Mouse (Mus musculus) intestine, postnatal 0 days (tissue): ENCODE results near the gene Myo10. TPM values are rescaled to one million over a fixed set of nuclear protein-coding genes. Genes with fewer than 3 reads are reported as not detected.

Experiments used
- ATAC-seq: fragments of 200-750 bp; cut with Nextera tagmentation; 2 replicates; pipeline ENCODE4 v1.8.0; 2017; ENCODE audit warnings: mild to moderate bottlenecking, moderate TSS enrichment, moderate library complexity
- H3K27ac ChIP-seq: fragments of 300-500 bp; sonication (generic); 2 replicates; pipeline ENCODE4 v1.5.1; 2014; ENCODE audit warnings: mild to moderate bottlenecking, low read depth, low read length, moderate library complexity
- H3K27me3 ChIP-seq: fragments of 300-500 bp; sonication (generic); replicated peaks from 2 replicates; pipeline ENCODE4 v1.6.1; 2014; ENCODE audit warnings: low read length, mixed read lengths; ENCODE audit not compliant: control insufficient read depth, insufficient read depth
- H3K36me3 ChIP-seq: fragments of 300-500 bp; sonication (generic); 2 replicates; pipeline ENCODE4 v1.6.1; 2014; ENCODE audit warnings: mild to moderate bottlenecking, moderate library complexity; ENCODE audit not compliant: control insufficient read depth, insufficient read depth
- H3K4me1 ChIP-seq: fragments of 300-500 bp; sonication (generic); replicated peaks from 2 replicates; pipeline ENCODE4 v1.6.1; 2014; ENCODE audit warnings: antibody characterized with exemption, low read length, mixed read lengths; ENCODE audit not compliant: control insufficient read depth, insufficient read depth
- H3K4me2 ChIP-seq: fragments of 300-500 bp; sonication (generic); replicated peaks from 2 replicates; pipeline ENCODE4 v1.6.1; 2014; ENCODE audit warnings: low read depth, mild to moderate bottlenecking, moderate library complexity
- H3K4me3 ChIP-seq: fragments of 300-500 bp; sonication (generic); 2 replicates; pipeline ENCODE4 v1.5.1; 2014; ENCODE audit warnings: low read depth, low read length
- H3K9ac ChIP-seq: fragments of 300-500 bp; sonication (generic); 2 replicates; pipeline ENCODE4 v1.6.1; 2014; ENCODE audit warnings: mild to moderate bottlenecking, low read depth, low read length
- H3K9me3 ChIP-seq: fragments of 300-500 bp; sonication (generic); 2 replicates; pipeline ENCODE4 v1.6.1; 2016; ENCODE audit warnings: mixed run types; ENCODE audit not compliant: control insufficient read depth
- CTCF ChIP-seq: sonication (generic); IDR thresholded peaks from 2 replicates; pipeline ENCODE4 v1.5.1; 2016; ENCODE audit warnings: low read depth, mild to moderate bottlenecking, control low read depth, antibody characterized with exemption, moderate library complexity
- WGBS: fragments of 180-500 bp; shearing (Covaris S2); extraction: QIAGEN DNeasy Blood & Tissue Kit; methylation state at CpG from one replicate; pipeline ENCODE4 v1.1.7; 2014; 5-methylcytosine and 5-hydroxymethylcytosine counted together
- polyA plus RNA-seq: library from polyadenylated mRNA; unstranded; fragments of >200 nt; fragmentation: Nextera tagmentation; extraction: Ambion mirVana; gene quantifications from 2 replicates; pipeline ENCODE4 v1.2.1, GENCODE M21; 2015

Gene Myo10
- polyA plus RNA-seq, 1 experiment from 2014 or later = 9.5 TPM

GRCm38 (mm10) chr15:25680269-25680818, 58.0 kb downstream of the Myo10 start:
- TF ChIP-seq CTCF = no peak
- Histone ChIP-seq H3K36me3 (no peaks in the 10 kb centered on the region), H3K4me2 (no peak overlapping the region), H3K4me1 (no peaks in the 10 kb centered on the region), H3K4me3 (no peak overlapping the region), H3K27me3 (no peaks in the 10 kb centered on the region), H3K9ac (no peak overlapping the region), H3K9me3 (no peaks in the 10 kb centered on the region), H3K27ac (no peak overlapping the region)
- WGBS = 46% methylated on average over 10 of the region's 10 CpGs
- ATAC-seq = no peak

GRCm38 (mm10) chr15:25682953-25683507, 60.7 kb downstream of the Myo10 start:
- Histone ChIP-seq H3K4me1 (no peaks in the 10 kb centered on the region), H3K9ac (no peak overlapping the region), H3K9me3 (no peaks in the 10 kb centered on the region), H3K36me3 (no peaks in the 10 kb centered on the region), H3K27me3 (no peaks in the 10 kb centered on the region), H3K4me3 (no peak overlapping the region), H3K4me2 (no peak overlapping the region), H3K27ac (no peak overlapping the region)
- ATAC-seq = no peak
- 60% methylated on average over 13 of the region's 13 CpGs for WGBS
- TF ChIP-seq CTCF = no peak

- Histone ChIP-seq H3K4me3 (no peak overlapping the region), H3K27me3 (no peaks in the 10 kb centered on the region), H3K9me3 (no peaks in the 10 kb centered on the region), H3K36me3 (no peaks in the 10 kb centered on the region), H3K27ac (no peak overlapping the region), H3K4me2 (no peak overlapping the region), H3K4me1 (no peaks in the 10 kb centered on the region), H3K9ac (no peak overlapping the region)
- ATAC-seq = peak; percentile 38; the same call in 1 of the 2 replicates
- TF ChIP-seq CTCF = no peak
- 57% methylated on average over 9 of the region's 9 CpGs for WGBS
These were observed 62.9 kb downstream of the Myo10 start for GRCm38 (mm10) chr15:25685186-25685585.

- Histone ChIP-seq H3K4me2 (no peak overlapping the region), H3K27ac (no peak overlapping the region), H3K9me3 (no peaks in the 10 kb centered on the region), H3K4me1 (no peaks in the 10 kb centered on the region), H3K4me3 (no peak overlapping the region), H3K27me3 (no peaks in the 10 kb centered on the region), H3K9ac (no peak overlapping the region), H3K36me3 (no peaks in the 10 kb centered on the region)
- 41% methylated on average over 9 of the region's 9 CpGs for WGBS
- no peak for TF ChIP-seq CTCF
- peak; percentile 57; the same call in 1 of the 2 replicates for ATAC-seq
These were observed 66.3 kb downstream of the Myo10 start for GRCm38 (mm10) chr15:25688424-25689283.

GRCm38 (mm10) chr15:25689477-25689876, 67.2 kb downstream of the Myo10 start:
- H3K4me1 ChIP-seq = no peaks in the 10 kb centered on the region
- no peak overlapping the region for H3K9ac ChIP-seq
- no peak overlapping the region for H3K27ac ChIP-seq
- H3K27me3 ChIP-seq = no peaks in the 10 kb centered on the region
- no peak overlapping the region for H3K4me2 ChIP-seq
- no peak overlapping the region for H3K4me3 ChIP-seq
- ATAC-seq = 0 out of 2 replicates have a peak, but pooled peaks have one; percentile 24
- no peak for TF ChIP-seq CTCF
- no peaks in the 10 kb centered on the region for H3K36me3 ChIP-seq
- 68% methylated on average over 8 of the region's 8 CpGs for WGBS
- H3K9me3 ChIP-seq = no peaks in the 10 kb centered on the region

GRCm38 (mm10) chr15:25690066-25690745, 67.9 kb downstream of the Myo10 start:
- H3K27ac ChIP-seq = no peak overlapping the region
- H3K27me3 ChIP-seq = no peaks in the 10 kb centered on the region
- H3K4me3 ChIP-seq = no peak overlapping the region
- no peak for ATAC-seq
- H3K4me2 ChIP-seq = no peak overlapping the region
- WGBS = 79% methylated on average over 15 of the region's 15 CpGs
- H3K36me3 ChIP-seq = no peaks in the 10 kb centered on the region
- H3K9ac ChIP-seq = no peak overlapping the region
- TF ChIP-seq CTCF = peak; percentile 40; the same call in 1 of the 2 replicates
- H3K4me1 ChIP-seq = no peaks in the 10 kb centered on the region
- H3K9me3 ChIP-seq = no peaks in the 10 kb centered on the region
